Mouse (Mus musculus): ENCODE measurements at regions not wholly inside any gene's neighbourhood (a gene's known extent, or its start where the extent isn't known, plus 50 kb on each side); places are given as distances from the start of the nearest gene placed in this dataset.

DNA sequence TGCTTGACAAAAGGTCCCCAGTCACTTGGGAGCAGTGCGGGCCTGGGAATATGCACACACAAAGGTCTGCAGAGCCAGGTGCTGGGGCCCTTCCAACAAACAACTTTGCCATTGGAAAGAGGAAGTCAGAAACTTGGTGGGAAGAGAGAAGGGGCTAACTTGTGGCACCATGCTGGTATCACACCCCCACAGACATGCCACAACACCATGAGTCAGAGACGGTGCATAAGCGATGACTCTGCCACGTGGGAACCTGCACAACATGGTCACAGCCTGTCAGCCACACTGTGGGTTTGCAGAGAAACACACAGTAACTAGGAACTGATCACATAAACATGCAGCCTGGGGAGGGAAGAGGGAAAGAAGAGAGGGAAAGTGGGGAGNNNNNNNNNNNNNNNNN, 201.1 kb upstream of the Mvb12b start:
- Histone ChIP-seq H3K27ac (ENCODE audit: control insufficient read depth, insufficient read depth, low read depth, low read length, poor library complexity) (no peak overlapping the region; the same call in 1 of the 2 replicates), H3K4me1 (ENCODE audit: control insufficient read depth, insufficient read depth, low read length) (no peaks in the 10 kb centered on the region; the same call in none of the 2 replicates), H3K4me3 (replicated peaks; ENCODE audit: control insufficient read depth, low read depth, low read length) (no peak overlapping the region)
- 30% methylated on average over 4 of the region's 4 CpGs for WGBS
- no peak for TF ChIP-seq CTCF (IDR thresholded peaks at IDR 0.05; ENCODE audit: control insufficient read depth, insufficient read depth, low read length)

DNA sequence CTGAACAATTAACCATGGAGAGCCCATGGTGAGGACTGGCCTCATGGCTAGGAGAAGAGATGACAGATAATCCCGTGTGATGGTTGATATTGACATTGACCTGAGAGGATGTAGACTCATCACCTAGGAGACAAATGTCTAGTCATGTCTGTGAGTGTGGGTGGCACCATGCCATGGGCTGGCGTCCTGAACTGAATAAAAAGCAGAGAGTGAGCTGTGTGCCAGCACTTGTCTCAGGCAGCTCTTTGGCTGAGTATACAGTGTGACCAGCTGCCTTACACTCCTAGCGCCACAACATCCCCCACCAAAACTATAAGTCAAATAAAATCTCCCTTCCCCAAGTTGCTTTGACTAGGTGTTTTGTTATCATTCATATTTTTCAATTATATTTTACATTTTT, 198.4 kb upstream of the Mvb12b start:
- WGBS = 80% methylated on average over 3 of the region's 3 CpGs
- no peak overlapping the region for H3K27ac ChIP-seq (ENCODE audit: control insufficient read depth, insufficient read depth, low read depth, low read length, poor library complexity)

GRCm38 (mm10) chr2:34084513-34084912, 196.8 kb upstream of the Mvb12b start:
- H3K4me3 ChIP-seq (replicated peaks; ENCODE audit: control insufficient read depth, low read depth, low read length) = no peak overlapping the region
- no peak overlapping the region for H3K27ac ChIP-seq (ENCODE audit: control insufficient read depth, insufficient read depth, low read depth, low read length, poor library complexity)
- 80% methylated on average over 1 of the region's 1 CpGs for WGBS
- no peaks in the 10 kb centered on the region; the same call in 1 of the 2 replicates for H3K4me1 ChIP-seq (ENCODE audit: control insufficient read depth, insufficient read depth, low read length)
- no peak for TF ChIP-seq CTCF (IDR thresholded peaks at IDR 0.05; ENCODE audit: control insufficient read depth, insufficient read depth, low read length)
- no peak for TF ChIP-seq POLR2A (IDR thresholded peaks at IDR 0.05; ENCODE audit: borderline replicate concordance, control insufficient read depth, low read depth, low read length)

More for the DNA sequence above, 198.4 kb upstream of the Mvb12b start:
- no peak for TF ChIP-seq CTCF (IDR thresholded peaks at IDR 0.05; ENCODE audit: control insufficient read depth, insufficient read depth, low read length)
- TF ChIP-seq POLR2A (IDR thresholded peaks at IDR 0.05; ENCODE audit: borderline replicate concordance, control insufficient read depth, low read depth, low read length) = no peak
- H3K4me3 ChIP-seq (replicated peaks; ENCODE audit: control insufficient read depth, low read depth, low read length) = no peak overlapping the region
- no peaks in the 10 kb centered on the region; the same call in none of the 2 replicates for H3K4me1 ChIP-seq (ENCODE audit: control insufficient read depth, insufficient read depth, low read length)

- TF ChIP-seq CTCF (IDR thresholded peaks at IDR 0.05; ENCODE audit: control insufficient read depth, insufficient read depth, low read length) = no peak
- TF ChIP-seq POLR2A (IDR thresholded peaks at IDR 0.05; ENCODE audit: borderline replicate concordance, control insufficient read depth, low read depth, low read length) = no peak
- Histone ChIP-seq H3K4me1 (ENCODE audit: control insufficient read depth, insufficient read depth, low read length) (no peaks in the 10 kb centered on the region), H3K4me3 (replicated peaks; ENCODE audit: control insufficient read depth, low read depth, low read length) (no peak overlapping the region), H3K27ac (ENCODE audit: control insufficient read depth, insufficient read depth, low read depth, low read length, poor library complexity) (no peak overlapping the region)
- 62% methylated on average over 7 of the region's 7 CpGs for WGBS
Observed at GRCm38 (mm10) chr2:34082486-34082885, 194.7 kb upstream of the Mvb12b start.

GRCm38 (mm10) chr2:34080176-34080575, 192.4 kb upstream of the Mvb12b start:
- TF ChIP-seq POLR2A (IDR thresholded peaks at IDR 0.05; ENCODE audit: borderline replicate concordance, control insufficient read depth, low read depth, low read length) = no peak
- no peak for TF ChIP-seq CTCF (IDR thresholded peaks at IDR 0.05; ENCODE audit: control insufficient read depth, insufficient read depth, low read length)
- no peak overlapping the region for H3K27ac ChIP-seq (ENCODE audit: control insufficient read depth, insufficient read depth, low read depth, low read length, poor library complexity)
- 31% methylated on average over 3 of the region's 3 CpGs for WGBS
- H3K4me3 ChIP-seq (replicated peaks; ENCODE audit: control insufficient read depth, low read depth, low read length) = no peak overlapping the region
- no peaks in the 10 kb centered on the region for H3K4me1 ChIP-seq (ENCODE audit: control insufficient read depth, insufficient read depth, low read length)

DNA sequence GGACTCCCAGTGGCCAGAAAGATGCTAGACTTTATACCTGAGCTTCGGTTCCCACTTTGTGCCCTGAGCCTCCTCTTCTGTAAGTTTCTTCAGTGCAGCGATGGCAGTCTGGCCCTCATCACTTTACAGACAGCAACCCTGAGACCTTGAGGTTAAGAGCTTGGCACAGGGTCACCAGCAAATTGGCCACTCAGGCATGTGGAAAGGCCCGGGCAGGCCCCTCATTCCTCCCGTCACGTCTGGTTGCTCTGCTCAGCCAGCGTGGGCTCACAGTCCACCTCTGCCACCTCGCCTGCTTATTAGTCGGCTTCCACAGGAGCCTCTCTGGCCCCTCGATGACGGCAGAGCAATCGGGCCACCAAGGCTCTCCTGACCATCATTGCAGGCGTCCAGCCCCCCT, 191.5 kb upstream of the Mvb12b start:
- H3K27ac ChIP-seq (ENCODE audit: control insufficient read depth, insufficient read depth, low read depth, low read length, poor library complexity) = no peak overlapping the region
- no peak overlapping the region for H3K4me3 ChIP-seq (replicated peaks; ENCODE audit: control insufficient read depth, low read depth, low read length)
- H3K4me1 ChIP-seq (ENCODE audit: control insufficient read depth, insufficient read depth, low read length) = no peaks in the 10 kb centered on the region
- WGBS = 79% methylated on average over 12 of the region's 12 CpGs
- TF ChIP-seq POLR2A (IDR thresholded peaks at IDR 0.05; ENCODE audit: borderline replicate concordance, control insufficient read depth, low read depth, low read length) (no peak), CTCF (IDR thresholded peaks at IDR 0.05; ENCODE audit: control insufficient read depth, insufficient read depth, low read length) (no peak)

DNA sequence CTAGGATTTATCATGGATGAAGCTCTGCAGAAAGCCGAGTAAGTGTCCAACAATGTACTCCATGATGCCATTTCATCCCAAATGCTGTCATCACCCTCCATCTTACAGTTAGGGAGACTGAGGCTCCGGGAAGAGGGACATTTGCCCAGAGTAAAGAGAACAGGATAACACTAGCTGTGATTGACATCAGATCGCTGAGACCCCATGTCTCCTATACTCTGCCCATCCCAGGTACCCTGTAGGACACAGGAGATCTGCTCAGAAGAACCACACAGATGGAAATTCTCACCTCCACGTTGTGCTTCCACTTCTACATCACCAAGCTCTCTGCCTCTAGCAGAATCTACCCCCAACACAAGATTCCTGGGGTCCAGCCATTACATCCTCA, 191.1 kb upstream of the Mvb12b start:
- WGBS = 81% methylated on average over 4 of the region's 4 CpGs
- Histone ChIP-seq H3K27ac (ENCODE audit: control insufficient read depth, insufficient read depth, low read depth, low read length, poor library complexity) (no peak overlapping the region), H3K4me1 (ENCODE audit: control insufficient read depth, insufficient read depth, low read length) (peaks cover 2% of the 10 kb centered on the region), H3K4me3 (replicated peaks; ENCODE audit: control insufficient read depth, low read depth, low read length) (no peak overlapping the region)
- TF ChIP-seq POLR2A (IDR thresholded peaks at IDR 0.05; ENCODE audit: borderline replicate concordance, control insufficient read depth, low read depth, low read length) = no peak
- TF ChIP-seq CTCF (IDR thresholded peaks at IDR 0.05; ENCODE audit: control insufficient read depth, insufficient read depth, low read length) = no peak

DNA sequence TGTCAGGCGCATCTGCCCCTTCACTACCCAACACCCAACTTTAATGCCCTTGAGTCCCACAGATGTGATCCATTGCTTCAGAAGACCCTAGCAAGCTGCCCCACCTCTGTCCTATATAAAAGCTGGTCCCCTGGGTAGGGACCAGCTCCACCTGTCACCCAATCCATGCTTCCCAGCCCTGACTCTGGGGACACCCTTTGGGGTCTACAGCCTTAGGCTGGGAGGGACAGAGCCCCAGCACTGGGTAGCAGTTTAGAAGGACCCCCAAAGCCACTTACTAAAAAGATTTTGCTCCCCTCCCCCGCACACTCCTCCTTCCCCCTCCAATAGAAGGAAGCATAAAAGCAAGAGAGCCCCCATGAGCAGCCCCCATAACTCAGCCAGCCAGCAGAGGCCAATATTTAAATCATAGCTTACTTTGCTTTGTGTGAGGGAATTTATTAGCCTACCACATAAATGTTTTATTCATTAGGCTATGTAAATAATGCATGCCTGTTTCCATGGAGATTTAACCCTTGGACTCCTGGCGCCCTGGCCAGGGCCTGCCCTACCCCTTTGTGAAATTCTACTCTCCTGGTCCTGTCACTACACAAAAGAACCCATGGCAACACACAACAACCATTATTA, 190.6 kb upstream of the Mvb12b start:
- Histone ChIP-seq H3K4me3 (replicated peaks; ENCODE audit: control insufficient read depth, low read depth, low read length) (no peak overlapping the region), H3K4me1 (ENCODE audit: control insufficient read depth, insufficient read depth, low read length) (peaks cover 2% of the 10 kb centered on the region), H3K27ac (ENCODE audit: control insufficient read depth, insufficient read depth, low read depth, low read length, poor library complexity) (no peak overlapping the region)
- TF ChIP-seq CTCF (IDR thresholded peaks at IDR 0.05; ENCODE audit: control insufficient read depth, insufficient read depth, low read length) (no peak), POLR2A (IDR thresholded peaks at IDR 0.05; ENCODE audit: borderline replicate concordance, control insufficient read depth, low read depth, low read length) (no peak)
- 69% methylated on average over 3 of the region's 3 CpGs for WGBS

GRCm38 (mm10) chr2:34076346-34076745, 188.6 kb upstream of the Mvb12b start:
- no peak for TF ChIP-seq POLR2A (IDR thresholded peaks at IDR 0.05; ENCODE audit: borderline replicate concordance, control insufficient read depth, low read depth, low read length)
- TF ChIP-seq CTCF (IDR thresholded peaks at IDR 0.05; ENCODE audit: control insufficient read depth, insufficient read depth, low read length) = no peak
- H3K4me1 ChIP-seq (ENCODE audit: control insufficient read depth, insufficient read depth, low read length) = peaks cover 2% of the 10 kb centered on the region
- WGBS = 35% methylated on average over 4 of the region's 4 CpGs
- no peak overlapping the region for H3K4me3 ChIP-seq (replicated peaks; ENCODE audit: control insufficient read depth, low read depth, low read length)
- no peak overlapping the region; the same call in 1 of the 2 replicates for H3K27ac ChIP-seq (ENCODE audit: control insufficient read depth, insufficient read depth, low read depth, low read length, poor library complexity)

Measured in bone marrow, adult 2 months (tissue).